ENCODE assay signal across 10 mouse cellular contexts in genomic region chr7:18210938-18211337, GRCm38 (mm10). TPM values are rescaled to one million over a fixed set of nuclear protein-coding genes. Genes with fewer than 3 reads are reported as not detected.
DNase-seq lines count a peak whose midpoint lies in the region; ATAC-seq and TF ChIP-seq lines count a peak whose summit lies in the region.
"Had no signal": no experiment of that assay in that cellular context is flagged by ENCODE, and none has a peak within 500 bp of the region (broad histone marks: within the 10 kb centered on the region; RNA-seq: fewer than 3 reads in every experiment).

No protein-coding gene starts in this region.

- TF ChIP-seq CTCF in liver, embryonic 14.5 days (IDR thresholded peaks at IDR 0.05; ENCODE audit: low read depth) = peak; percentile 4; the same call in 1 of the 2 replicates

- peak; percentile 6 for DNase-seq in cerebellum, adult 11 months
- no peak for DNase-seq in cerebellum, postnatal 4 days (ENCODE audit: low spot score in 2 of 2)
- no peak for DNase-seq in liver, embryonic 14.5 days (ENCODE audit: low read depth in 3 of 3, low spot score in 3 of 3)
- peak; percentile 7 for DNase-seq in cerebellum, adult 9-11 months
- DNase-seq in thymus, postnatal 36 days = no peak
- no peak for DNase-seq in lung, postnatal 25 days (ENCODE audit: low spot score)

- no peak overlapping the region for H3K4me3 ChIP-seq in liver, embryonic 14.5 days (ENCODE audit: insufficient read depth in 1 of 2, low read depth in 2 of 2, low read length in 2 of 2)
- H3K4me3 ChIP-seq in liver, embryonic 12.5 days = no peak overlapping the region

- TF ChIP-seq EP300 in liver, embryonic 14.5 days (IDR thresholded peaks at IDR 0.05; ENCODE audit: low read depth) = no peak

- WGBS in liver, embryonic 14.5 days (ENCODE audit: insufficient replicate concordance) = 11% methylated on average over 9 of the region's 9 CpGs
- 9% methylated on average over 9 of the region's 9 CpGs for WGBS in liver, embryonic 12.5 days (ENCODE audit: insufficient replicate concordance)

- no peaks in the 10 kb centered on the region for H3K36me3 ChIP-seq in liver, embryonic 14.5 days (replicated peaks; ENCODE audit: control insufficient read depth, insufficient read depth, low read depth)
- H3K36me3 ChIP-seq in liver, embryonic 12.5 days = no peaks in the 10 kb centered on the region

- no peaks in the 10 kb centered on the region for H3K27me3 ChIP-seq in liver, embryonic 14.5 days (ENCODE audit: control insufficient read depth, insufficient read depth, low read length)
- no peaks in the 10 kb centered on the region for H3K27me3 ChIP-seq in liver, embryonic 12.5 days (replicated peaks)

- no peaks in the 10 kb centered on the region for H3K4me1 ChIP-seq in liver, embryonic 14.5 days (replicated peaks; ENCODE audit: control insufficient read depth in 2 of 2, insufficient read depth in 2 of 2, low read length in 1 of 2)
- no peaks in the 10 kb centered on the region for H3K4me1 ChIP-seq in liver, embryonic 12.5 days

- no peaks in the 10 kb centered on the region for H3K9me3 ChIP-seq in liver, embryonic 14.5 days (ENCODE audit: control insufficient read depth, low read length)
- H3K9me3 ChIP-seq in liver, embryonic 12.5 days (replicated peaks) = 0 out of 2 replicates have a peak, but pooled peaks cover 3% of the 10 kb centered on the region

- H3K4me2 ChIP-seq in liver, embryonic 14.5 days (ENCODE audit: low read depth) = no peak overlapping the region
- no peak overlapping the region for H3K4me2 ChIP-seq in liver, embryonic 12.5 days

- H3K27ac ChIP-seq in liver, embryonic 14.5 days = no peak overlapping the region
- no peak overlapping the region for H3K27ac ChIP-seq in liver, embryonic 12.5 days

- H3K9ac ChIP-seq in liver, embryonic 14.5 days (replicated peaks) = no peak overlapping the region
- no peak overlapping the region for H3K9ac ChIP-seq in liver, embryonic 12.5 days

- no peak for ATAC-seq in liver, embryonic 14.5 days (ENCODE audit: insufficient read depth)
- no peak for ATAC-seq in liver, embryonic 12.5 days
- peak; percentile 54 for ATAC-seq in megakaryocyte progenitor cell, adult 5-6 weeks (replicated peaks; ENCODE audit: poor library complexity)

RNA-seq across cellular contexts. Expression of gene Mill1, which starts 34.2 kb away (rescaled TPM):
- not detected in 2 replicates for polyA plus RNA-seq in liver, embryonic 14.5 days (2012; rRNA removed)
- polyA plus RNA-seq in liver, embryonic 14.5 days (2014; fragmentation: Nextera tagmentation; extraction: Ambion mirVana) = not detected in 2 replicates
- polyA plus RNA-seq in liver, embryonic 12.5 days (2016; fragmentation: Nextera tagmentation; extraction: Ambion mirVana) = not detected in 2 replicates
- not detected in 2 replicates for total RNA-seq in megakaryocyte progenitor cell, adult 5-6 weeks (2015)
- not detected in 2 replicates for total RNA-seq in megakaryocyte progenitor cell, adult 5-6 weeks (2017)
- polyA plus RNA-seq: heart, embryonic 16.5 days had no signal

RNA-seq across cellular contexts. Expression of gene Igfl3, which starts 34.6 kb away (rescaled TPM):
- polyA plus RNA-seq in liver, embryonic 14.5 days (2012; rRNA removed) = not detected in 2 replicates
- polyA plus RNA-seq in liver, embryonic 14.5 days (2014; fragmentation: Nextera tagmentation; extraction: Ambion mirVana) = not detected in 2 replicates
- not detected in 2 replicates for polyA plus RNA-seq in liver, embryonic 12.5 days (2016; fragmentation: Nextera tagmentation; extraction: Ambion mirVana)
- not detected in 2 replicates for total RNA-seq in megakaryocyte progenitor cell, adult 5-6 weeks (2015)
- not detected in 2 replicates for total RNA-seq in megakaryocyte progenitor cell, adult 5-6 weeks (2017)
- polyA plus RNA-seq: heart, embryonic 16.5 days; limb, embryonic 14.5 days had no signal

Comparison
In these comparisons a context has a peak if more than half of its experiments do, and no peak if none do; other contexts are left out.
1. DNase-seq: peak in cerebellum, adult 11 months (single experiment) and cerebellum, adult 9-11 months (single experiment); none in cerebellum, postnatal 4 days (0 of 2), liver, embryonic 14.5 days (0 of 3), thymus, postnatal 36 days (0 of 2) and lung, postnatal 25 days (single experiment).